Mouse (Mus musculus) erythroblast, embryonic 14.5 days (primary cell): ENCODE data around the gene Extl2.

ENCODE experiments used
- GATA1 ChIP-seq: IDR thresholded peaks from 2 replicates; pipeline ENCODE4 v1.6.1; 2012; ENCODE audit warnings: low read length, inconsistent platforms, mixed read lengths
- TAL1 ChIP-seq: IDR thresholded peaks from 3 replicates; pipeline ENCODE4 v1.6.1; 2012; ENCODE audit warnings: low read length, inconsistent platforms, mixed read lengths

GRCm38 (mm10) chr3:116007941-116008440 is 729 bp downstream of the Extl2 start:
- no peak for TF ChIP-seq GATA1
- no peak for TF ChIP-seq TAL1
